Mouse (Mus musculus) embryonic facial prominence, embryonic 13.5 days (tissue): Measurements from ENCODE around the gene Gpc6. TPM values are rescaled to one million over a fixed set of nuclear protein-coding genes. Genes with fewer than 3 reads are reported as not detected.
A peak's percentile ranks its signal among the peaks of the same experiment; 100 is the strongest.

ENCODE experiments used
- ATAC-seq: fragments of 200-750 bp; cut with Nextera tagmentation; 2 replicates; pipeline ENCODE4 v1.8.0; 2017; ENCODE audit warnings: low read depth; ENCODE audit not compliant: insufficient number of reproducible peaks, insufficient read depth, low FRiP score, low TSS enrichment
- H3K27ac ChIP-seq: fragments of 300-500 bp; sonication (generic); 2 replicates; pipeline ENCODE4 v1.5.1; 2015; ENCODE audit warnings: moderate library complexity, mild to moderate bottlenecking, inconsistent platforms
- H3K27me3 ChIP-seq: fragments of 300-500 bp; sonication (generic); 2 replicates; pipeline ENCODE4 v1.6.1; 2015; ENCODE audit warnings: mild to moderate bottlenecking, inconsistent platforms
- H3K36me3 ChIP-seq: fragments of 300-500 bp; sonication (generic); 2 replicates; pipeline ENCODE4 v1.6.1; 2015; ENCODE audit warnings: mild to moderate bottlenecking, inconsistent platforms
- H3K4me1 ChIP-seq: fragments of 300-500 bp; sonication (generic); 2 replicates; pipeline ENCODE4 v1.6.1; 2015; ENCODE audit warnings: inconsistent platforms
- H3K4me2 ChIP-seq: fragments of 300-500 bp; sonication (generic); 2 replicates; pipeline ENCODE4 v1.6.1; 2015; ENCODE audit warnings: moderate library complexity, mild to moderate bottlenecking, inconsistent platforms
- H3K4me3 ChIP-seq: fragments of 300-500 bp; sonication (generic); 2 replicates; pipeline ENCODE4 v1.5.1; 2015; ENCODE audit warnings: mild to moderate bottlenecking, inconsistent platforms
- H3K9ac ChIP-seq: fragments of 300-500 bp; sonication (generic); 2 replicates; pipeline ENCODE4 v1.6.1; 2015; ENCODE audit warnings: mild to moderate bottlenecking, inconsistent platforms
- H3K9me3 ChIP-seq: fragments of 300-500 bp; sonication (generic); 2 replicates; pipeline ENCODE4 v1.6.1; 2016; ENCODE audit warnings: inconsistent platforms
- WGBS: fragments of 180-500 bp; shearing (Covaris S2); methylation state at CpG from one replicate; pipeline ENCODE4 v1.1.7; 2015; ENCODE audit warnings: mixed read lengths; 5-methylcytosine and 5-hydroxymethylcytosine counted together
- polyA plus RNA-seq: library from polyadenylated mRNA; unstranded; fragments of >200 nt; fragmentation: Nextera tagmentation; extraction: Ambion mirVana; gene quantifications from 2 replicates; pipeline ENCODE4 v1.2.1, GENCODE M21; 2015

The Gpc6 gene
- polyA plus RNA-seq, 1 experiment from 2014 or later = 57.7 TPM

DNA sequence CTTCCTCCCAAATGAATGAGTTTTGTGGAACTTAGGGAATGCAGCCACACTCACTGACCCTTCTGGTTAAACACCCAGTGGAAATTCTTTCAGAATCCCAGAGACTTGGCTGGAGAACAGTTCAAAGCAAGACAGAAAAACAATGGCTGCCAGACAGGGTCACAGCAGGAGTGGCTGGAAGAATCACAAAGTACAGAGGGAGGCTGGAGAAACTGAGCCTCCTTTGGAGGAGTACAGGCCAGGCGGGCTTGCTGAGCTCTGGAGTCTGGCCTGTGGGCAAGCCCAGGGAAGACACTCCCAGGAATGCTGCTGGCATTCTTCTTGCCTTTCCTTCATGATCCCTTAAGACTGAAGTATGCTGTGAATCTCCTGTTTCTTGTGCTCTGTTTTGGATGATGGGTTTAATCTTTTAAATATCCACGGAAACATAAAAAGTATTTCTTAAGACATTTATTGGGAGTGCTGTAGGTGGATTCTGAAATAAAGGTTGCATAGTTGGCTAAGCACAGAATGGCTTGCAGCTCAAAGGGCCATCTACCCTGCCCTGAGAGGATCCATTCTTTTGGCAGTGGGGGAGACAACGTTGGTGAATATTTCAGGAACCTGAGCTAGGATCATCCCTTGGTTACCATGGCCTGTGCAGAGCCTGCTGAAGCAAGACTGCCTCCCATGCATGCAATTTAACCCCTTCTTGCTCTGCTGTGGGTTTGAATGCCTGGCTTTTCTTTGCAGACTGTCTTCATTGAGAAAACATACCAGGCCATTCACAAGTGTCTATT, 342.9 kb downstream of the Gpc6 start:
- no peaks in the 10 kb centered on the region for H3K9me3 ChIP-seq
- no peak overlapping the region for H3K9ac ChIP-seq
- no peaks in the 10 kb centered on the region for H3K27me3 ChIP-seq
- WGBS = 33% methylated on average over 3 of the region's 3 CpGs
- H3K4me1 ChIP-seq = peaks cover 3% of the 10 kb centered on the region; the same call in 1 of the 2 replicates
- H3K27ac ChIP-seq = no peak overlapping the region
- no peak overlapping the region for H3K4me2 ChIP-seq
- no peak for ATAC-seq
- H3K4me3 ChIP-seq = no peak overlapping the region
- no peaks in the 10 kb centered on the region for H3K36me3 ChIP-seq

DNA sequence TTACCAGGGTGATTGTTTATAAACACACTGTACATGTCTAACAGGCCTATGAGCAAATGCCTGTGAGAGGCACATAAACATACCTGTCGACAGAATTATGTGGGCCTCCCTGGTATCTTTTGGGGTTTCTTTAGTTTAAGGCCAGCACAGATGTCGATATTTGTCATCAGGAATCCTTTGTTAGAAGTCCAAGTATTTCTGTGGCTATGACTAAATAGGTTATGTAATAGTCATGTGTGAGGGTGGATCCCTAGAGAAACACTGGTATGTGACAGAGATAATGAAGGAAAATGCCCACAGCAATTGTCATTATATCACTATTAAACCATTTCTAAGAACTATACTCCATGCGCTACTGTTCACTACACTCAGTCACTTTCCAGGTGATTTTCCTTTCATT, 358.5 kb downstream of the Gpc6 start:
- ATAC-seq = no peak
- Histone ChIP-seq H3K4me1 (no peaks in the 10 kb centered on the region), H3K9me3 (no peaks in the 10 kb centered on the region), H3K4me3 (no peak overlapping the region), H3K4me2 (no peak overlapping the region), H3K9ac (no peak overlapping the region), H3K36me3 (0 out of 2 replicates have a peak, but pooled peaks cover 3% of the 10 kb centered on the region), H3K27me3 (no peaks in the 10 kb centered on the region), H3K27ac (no peak overlapping the region)
- WGBS = 93% methylated on average over 3 of the region's 3 CpGs

DNA sequence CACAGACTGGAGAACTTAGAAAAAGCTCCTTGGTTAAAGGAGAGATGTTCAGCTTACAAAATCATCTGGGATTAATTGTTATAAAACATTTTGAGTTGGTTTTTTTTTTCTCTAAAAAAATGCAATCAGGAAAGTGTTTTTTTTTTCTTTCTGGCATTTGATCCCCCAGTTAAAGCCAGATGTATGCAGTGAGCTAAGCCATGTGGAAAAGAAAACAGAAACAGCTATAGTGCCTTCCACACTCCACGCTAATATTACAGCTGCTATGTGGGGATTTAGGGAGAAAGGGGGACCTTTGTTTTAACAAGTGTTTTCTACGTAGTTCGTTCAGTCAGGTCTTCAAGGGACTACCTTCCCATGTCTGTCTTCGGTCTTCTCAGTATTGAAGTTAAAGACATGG, 368.6 kb downstream of the Gpc6 start:
- Histone ChIP-seq H3K9me3 (no peaks in the 10 kb centered on the region), H3K27ac (peak overlapping the region; percentile 45; the same call in 1 of the 2 replicates), H3K4me1 (0 out of 2 replicates have a peak, but pooled peaks cover 3% of the 10 kb centered on the region), H3K9ac (no peak overlapping the region), H3K4me3 (no peak overlapping the region), H3K36me3 (no peaks in the 10 kb centered on the region), H3K27me3 (no peaks in the 10 kb centered on the region), H3K4me2 (no peak overlapping the region)
- no peak for ATAC-seq
- WGBS = 42% methylated on average over 4 of the region's 4 CpGs

DNA sequence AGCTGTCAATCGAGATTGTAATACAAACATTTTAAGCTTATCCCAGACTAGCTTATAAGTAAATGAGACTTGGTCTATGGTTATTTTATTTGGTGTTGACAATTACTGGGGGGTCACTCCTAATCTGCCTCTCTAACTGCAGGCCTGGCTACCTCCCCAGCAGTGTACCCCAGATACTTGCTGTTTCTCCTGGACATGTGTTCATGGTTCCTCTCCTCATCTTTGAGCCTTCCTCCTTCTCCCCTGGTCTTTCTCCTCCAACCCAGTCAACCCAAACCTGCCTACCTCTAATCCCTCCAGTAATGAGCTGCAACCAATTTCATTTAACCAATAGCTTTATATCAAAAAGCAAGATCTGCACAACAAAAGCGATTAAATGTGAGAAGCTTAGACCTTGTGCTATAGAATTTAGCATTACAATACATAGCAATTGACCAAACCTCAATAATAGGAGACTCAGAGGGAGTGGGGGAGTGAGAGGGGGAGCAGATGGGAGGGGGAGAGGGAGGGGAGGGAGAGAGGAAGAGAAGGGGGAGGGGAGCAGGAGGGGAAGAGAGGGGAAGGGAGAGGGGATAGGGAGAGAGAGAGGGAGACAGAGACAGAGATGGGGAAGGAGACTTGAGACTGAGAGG, 371.2 kb downstream of the Gpc6 start:
- no peak overlapping the region for H3K27ac ChIP-seq
- 0 out of 2 replicates have a peak, but pooled peaks cover 3% of the 10 kb centered on the region for H3K4me1 ChIP-seq
- no peaks in the 10 kb centered on the region for H3K36me3 ChIP-seq
- no peaks in the 10 kb centered on the region for H3K27me3 ChIP-seq
- 88% methylated on average over 2 of the region's 2 CpGs for WGBS
- H3K9me3 ChIP-seq = no peaks in the 10 kb centered on the region
- H3K4me3 ChIP-seq = no peak overlapping the region
- no peak overlapping the region for H3K4me2 ChIP-seq
- no peak overlapping the region for H3K9ac ChIP-seq
- ATAC-seq = no peak

DNA sequence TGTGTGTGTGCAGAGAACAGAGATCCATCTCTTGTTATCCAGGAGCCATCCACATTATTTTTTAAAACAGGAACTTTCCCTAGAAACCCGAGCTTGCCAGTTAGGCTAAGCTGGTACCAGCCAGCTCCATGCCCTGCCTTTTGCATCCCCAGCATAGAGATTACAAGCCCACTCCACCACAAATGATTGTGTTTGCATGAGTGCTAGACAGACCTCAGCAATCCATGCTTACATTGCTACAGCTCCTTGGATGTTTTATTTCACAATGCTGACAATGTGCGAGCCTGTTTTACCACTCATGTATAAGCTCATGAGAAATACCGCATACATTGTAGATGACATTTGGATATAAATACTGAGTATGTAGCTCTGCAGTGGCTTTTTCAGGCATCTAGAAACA, 375.9 kb downstream of the Gpc6 start:
- no peak overlapping the region for H3K27ac ChIP-seq
- no peak overlapping the region for H3K4me3 ChIP-seq
- whole genome bisulfite sequencing = 84% methylated on average over 3 of the region's 3 CpGs
- H3K4me2 ChIP-seq = no peak overlapping the region
- ATAC-seq = no peak
- no peaks in the 10 kb centered on the region for H3K9me3 ChIP-seq
- no peaks in the 10 kb centered on the region; the same call in 1 of the 2 replicates for H3K4me1 ChIP-seq
- H3K9ac ChIP-seq = no peak overlapping the region
- H3K36me3 ChIP-seq = no peaks in the 10 kb centered on the region
- H3K27me3 ChIP-seq = no peaks in the 10 kb centered on the region

DNA sequence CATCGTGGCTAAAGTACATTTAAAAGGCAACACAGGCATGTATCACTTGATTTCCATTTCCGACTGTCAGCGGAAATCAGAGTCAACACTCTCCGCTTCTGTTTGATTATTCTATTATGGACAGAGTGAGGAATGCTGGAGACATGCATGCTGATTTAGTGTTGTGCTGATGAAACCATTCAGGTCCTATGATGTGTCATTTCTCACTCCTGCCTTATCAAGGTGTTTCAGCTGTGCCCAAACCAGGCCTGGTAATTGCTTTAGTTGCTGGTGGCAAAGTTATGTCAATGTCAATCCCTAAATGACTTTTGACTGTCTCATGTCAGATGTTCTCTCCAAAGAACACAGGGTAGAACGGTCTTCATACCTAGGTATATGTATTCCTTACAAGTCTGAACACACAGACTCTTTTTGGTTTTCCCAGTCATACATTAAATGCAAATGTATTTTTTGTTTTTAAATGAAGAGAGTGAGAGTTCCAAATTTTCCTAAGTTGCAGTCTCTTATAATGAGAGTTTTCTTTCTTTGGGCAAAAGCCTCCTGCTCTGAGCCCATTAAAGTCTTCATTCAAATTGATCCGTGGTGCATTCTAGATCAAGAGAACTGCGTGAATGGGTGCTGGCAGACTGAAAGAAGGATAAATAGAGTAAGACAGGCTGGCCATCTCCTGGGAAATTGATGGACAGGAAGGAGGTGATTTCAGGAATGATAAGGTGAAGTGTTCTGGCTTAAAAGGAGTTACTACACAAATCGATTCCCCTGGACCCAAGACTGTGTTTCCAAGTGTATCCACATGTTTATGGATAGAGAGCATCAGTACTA, 379.0 kb downstream of the Gpc6 start:
- H3K36me3 ChIP-seq = no peaks in the 10 kb centered on the region
- no peaks in the 10 kb centered on the region for H3K9me3 ChIP-seq
- H3K27ac ChIP-seq = no peak overlapping the region
- H3K4me3 ChIP-seq = no peak overlapping the region
- no peak overlapping the region for H3K9ac ChIP-seq
- whole genome bisulfite sequencing = 79% methylated on average over 8 of the region's 8 CpGs
- H3K4me2 ChIP-seq = no peak overlapping the region
- H3K27me3 ChIP-seq = no peaks in the 10 kb centered on the region
- no peaks in the 10 kb centered on the region; the same call in 1 of the 2 replicates for H3K4me1 ChIP-seq
- ATAC-seq = no peak

DNA sequence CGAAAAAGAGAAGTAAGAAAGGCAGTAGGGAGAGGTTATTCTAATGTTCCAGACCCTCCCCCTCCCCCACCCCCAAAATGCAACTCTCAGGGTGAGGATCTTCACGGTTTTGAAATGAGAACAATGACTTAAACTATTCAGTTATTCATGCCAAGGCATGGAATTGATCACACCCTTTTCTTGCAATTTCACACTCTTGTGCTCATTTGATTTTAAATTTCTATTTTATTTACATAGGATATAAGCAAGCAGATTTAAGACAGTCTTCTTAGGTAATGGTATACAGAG, 379.6 kb downstream of the Gpc6 start:
- Histone ChIP-seq H3K27me3 (no peaks in the 10 kb centered on the region), H3K9ac (no peak overlapping the region), H3K36me3 (no peaks in the 10 kb centered on the region), H3K4me2 (no peak overlapping the region), H3K4me3 (no peak overlapping the region), H3K9me3 (no peaks in the 10 kb centered on the region), H3K4me1 (no peaks in the 10 kb centered on the region; the same call in 1 of the 2 replicates), H3K27ac (no peak overlapping the region)
- no peak for ATAC-seq
- WGBS = 66% methylated on average over 2 of the region's 2 CpGs

DNA sequence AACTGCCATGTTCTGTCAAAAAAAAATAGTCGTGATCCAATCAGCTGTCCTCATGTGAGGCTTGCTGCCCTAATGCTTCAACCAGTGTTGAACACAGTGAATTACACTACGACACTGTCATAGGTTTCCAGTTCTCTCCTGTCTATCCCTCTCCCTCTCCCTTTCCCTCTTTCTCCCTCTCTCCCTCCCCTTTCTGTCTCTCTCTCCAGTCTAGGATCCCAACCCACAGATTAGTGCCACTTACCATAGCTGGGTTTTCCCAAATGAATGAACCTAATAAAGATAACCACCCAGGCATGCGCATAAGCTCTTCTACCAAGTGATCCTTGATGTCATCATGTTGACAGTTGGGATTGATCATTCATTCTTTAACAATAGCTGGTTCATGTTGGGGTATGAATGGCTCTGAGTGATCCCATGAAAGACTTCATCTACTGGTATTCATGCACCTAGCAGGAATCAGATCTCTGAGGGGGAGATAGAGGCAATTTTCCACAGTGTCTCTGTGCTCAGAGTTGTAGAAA, 384.9 kb downstream of the Gpc6 start:
- no peak overlapping the region for H3K9ac ChIP-seq
- H3K36me3 ChIP-seq = no peaks in the 10 kb centered on the region
- WGBS = 82% methylated on average over 3 of the region's 3 CpGs
- no peaks in the 10 kb centered on the region for H3K4me1 ChIP-seq
- H3K27me3 ChIP-seq = no peaks in the 10 kb centered on the region
- no peak overlapping the region for H3K4me2 ChIP-seq
- no peak overlapping the region for H3K4me3 ChIP-seq
- H3K9me3 ChIP-seq = no peaks in the 10 kb centered on the region
- no peak for ATAC-seq
- no peak overlapping the region for H3K27ac ChIP-seq

DNA sequence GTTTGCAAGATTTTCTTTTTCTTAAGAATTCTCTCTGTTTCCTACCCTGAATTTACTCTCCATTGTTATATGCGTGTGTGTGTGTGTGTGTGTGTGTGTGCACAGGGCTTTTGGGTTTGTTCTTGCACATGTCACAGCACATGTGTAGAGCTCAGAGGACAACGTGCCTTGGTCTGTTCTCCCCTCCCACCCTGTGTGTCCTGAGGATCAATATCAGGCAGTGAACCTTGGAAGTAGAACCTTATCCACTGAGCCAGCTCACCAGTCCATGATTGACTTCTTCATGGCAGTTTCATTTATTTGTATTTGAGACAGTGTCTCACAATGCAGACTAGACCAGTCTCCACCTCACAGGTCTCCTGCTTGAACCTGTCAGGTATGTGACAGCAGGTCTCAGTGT, 399.1 kb downstream of the Gpc6 start:
- H3K27me3 ChIP-seq = no peaks in the 10 kb centered on the region
- H3K27ac ChIP-seq = no peak overlapping the region
- H3K9ac ChIP-seq = no peak overlapping the region
- no peaks in the 10 kb centered on the region for H3K4me1 ChIP-seq
- no peaks in the 10 kb centered on the region for H3K9me3 ChIP-seq
- 82% methylated on average over 2 of the region's 2 CpGs for WGBS
- H3K4me2 ChIP-seq = no peak overlapping the region
- ATAC-seq = no peak
- no peak overlapping the region for H3K4me3 ChIP-seq
- no peaks in the 10 kb centered on the region for H3K36me3 ChIP-seq

DNA sequence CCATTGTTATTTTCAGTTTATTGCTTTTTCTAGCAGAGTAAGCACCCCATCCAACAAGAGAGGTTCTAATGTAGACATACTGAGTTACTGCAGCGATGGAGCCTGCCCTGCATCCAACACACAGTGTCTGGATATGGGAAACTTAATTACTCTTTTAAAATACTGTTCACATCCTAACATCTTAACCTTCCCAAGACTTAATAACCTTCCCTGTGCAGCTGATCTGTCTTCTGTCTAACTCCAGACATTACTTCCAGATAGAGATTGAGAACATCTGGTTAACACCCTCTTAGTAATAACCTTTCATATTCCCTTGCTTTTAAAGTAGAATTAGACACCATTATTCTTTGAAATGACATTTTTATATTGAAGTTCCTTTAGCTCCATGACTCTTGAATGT, 407.1 kb downstream of the Gpc6 start:
- Histone ChIP-seq H3K27ac (no peak overlapping the region), H3K36me3 (no peaks in the 10 kb centered on the region), H3K4me3 (no peak overlapping the region), H3K9ac (no peak overlapping the region), H3K4me1 (peaks cover 6% of the 10 kb centered on the region; the same call in 1 of the 2 replicates), H3K4me2 (no peak overlapping the region), H3K9me3 (no peaks in the 10 kb centered on the region), H3K27me3 (no peaks in the 10 kb centered on the region)
- no peak for ATAC-seq
- 68% methylated on average over 1 of the region's 1 CpGs for WGBS

DNA sequence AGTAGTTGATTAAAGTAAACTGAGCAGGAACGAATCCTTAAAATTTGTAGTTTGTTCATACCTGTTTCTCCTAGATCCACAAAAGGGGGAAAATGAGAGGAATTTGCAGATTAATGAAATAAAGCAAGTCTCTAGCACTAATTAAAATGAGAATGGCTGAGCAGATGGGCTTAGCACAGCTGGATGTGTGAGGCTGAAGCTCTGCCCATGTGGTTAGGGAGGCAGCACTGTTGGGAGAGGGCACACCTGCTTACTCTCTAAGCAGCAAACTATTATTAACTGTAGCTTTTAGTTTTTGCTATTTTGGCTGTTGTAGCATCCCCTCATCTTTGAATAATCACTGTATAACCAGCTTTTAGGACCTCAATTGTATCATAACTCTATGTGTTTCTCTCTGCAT, 412.2 kb downstream of the Gpc6 start:
- H3K9ac ChIP-seq = no peak overlapping the region
- WGBS = 47% methylated on average over 1 of the region's 1 CpGs
- H3K9me3 ChIP-seq = no peaks in the 10 kb centered on the region
- no peaks in the 10 kb centered on the region for H3K36me3 ChIP-seq
- no peaks in the 10 kb centered on the region for H3K27me3 ChIP-seq
- no peak overlapping the region for H3K4me2 ChIP-seq
- no peak for ATAC-seq
- H3K4me3 ChIP-seq = no peak overlapping the region
- H3K4me1 ChIP-seq = peaks cover 7% of the 10 kb centered on the region
- no peak overlapping the region for H3K27ac ChIP-seq
